Mouse (Mus musculus): ENCODE data around the gene Fam169b.

The Fam169b gene

GRCm38 (mm10) chr7:68273515-68273914 is at the start of gene Fam169b:
TSS of gene Fam169b (plus strand) at chr7:68273839.
- no peak for ATAC-seq (ENCODE audit: insufficient number of reproducible peaks, low FRiP score, low TSS enrichment)

- ATAC-seq (ENCODE audit: insufficient number of reproducible peaks, low FRiP score, low TSS enrichment), result no peak
These were observed 49.6 kb upstream of the Fam169b start for GRCm38 (mm10) chr7:68224006-68224405.

GRCm38 (mm10) chr7:68225427-68226054 is 48.1 kb upstream of the Fam169b start:
- no peak for ATAC-seq (ENCODE audit: insufficient number of reproducible peaks, low FRiP score, low TSS enrichment)

- ATAC-seq (ENCODE audit: insufficient number of reproducible peaks, low FRiP score, low TSS enrichment), result no peak
These were observed 46.6 kb upstream of the Fam169b start for GRCm38 (mm10) chr7:68227021-68227420.

- no peak for ATAC-seq (ENCODE audit: insufficient number of reproducible peaks, low FRiP score, low TSS enrichment)
These were observed 46.0 kb upstream of the Fam169b start for GRCm38 (mm10) chr7:68227621-68228020.

GRCm38 (mm10) chr7:68228491-68228890 is 45.1 kb upstream of the Fam169b start:
- no peak for ATAC-seq (ENCODE audit: insufficient number of reproducible peaks, low FRiP score, low TSS enrichment)

- ATAC-seq (ENCODE audit: insufficient number of reproducible peaks, low FRiP score, low TSS enrichment), result no peak
These were observed 42.8 kb upstream of the Fam169b start for GRCm38 (mm10) chr7:68230831-68231230.

- no peak for ATAC-seq (ENCODE audit: insufficient number of reproducible peaks, low FRiP score, low TSS enrichment)
These were observed 41.1 kb upstream of the Fam169b start for GRCm38 (mm10) chr7:68232521-68232920.

- ATAC-seq (ENCODE audit: insufficient number of reproducible peaks, low FRiP score, low TSS enrichment), result no peak
These were observed 39.9 kb upstream of the Fam169b start for GRCm38 (mm10) chr7:68233619-68234223.

GRCm38 (mm10) chr7:68236817-68237216 is 36.8 kb upstream of the Fam169b start:
- ATAC-seq (ENCODE audit: insufficient number of reproducible peaks, low FRiP score, low TSS enrichment), result no peak

GRCm38 (mm10) chr7:68239220-68239827 is 34.3 kb upstream of the Fam169b start:
- no peak for ATAC-seq (ENCODE audit: insufficient number of reproducible peaks, low FRiP score, low TSS enrichment)

- no peak for ATAC-seq (ENCODE audit: insufficient number of reproducible peaks, low FRiP score, low TSS enrichment)
These were observed 32.4 kb upstream of the Fam169b start for GRCm38 (mm10) chr7:68241205-68241604.

GRCm38 (mm10) chr7:68245681-68246080 is 28.0 kb upstream of the Fam169b start:
- ATAC-seq (ENCODE audit: insufficient number of reproducible peaks, low FRiP score, low TSS enrichment), result no peak

- no peak for ATAC-seq (ENCODE audit: insufficient number of reproducible peaks, low FRiP score, low TSS enrichment)
These were observed 27.4 kb upstream of the Fam169b start for GRCm38 (mm10) chr7:68246249-68246648.

GRCm38 (mm10) chr7:68250411-68250810 is 23.2 kb upstream of the Fam169b start:
- ATAC-seq (ENCODE audit: insufficient number of reproducible peaks, low FRiP score, low TSS enrichment), result no peak

- ATAC-seq (ENCODE audit: insufficient number of reproducible peaks, low FRiP score, low TSS enrichment), result no peak
These were observed 22.7 kb upstream of the Fam169b start for GRCm38 (mm10) chr7:68250902-68251301.

GRCm38 (mm10) chr7:68257767-68258166 is 15.9 kb upstream of the Fam169b start:
- ATAC-seq (ENCODE audit: insufficient number of reproducible peaks, low FRiP score, low TSS enrichment), result no peak

- ATAC-seq (ENCODE audit: insufficient number of reproducible peaks, low FRiP score, low TSS enrichment), result no peak
These were observed 15.1 kb upstream of the Fam169b start for GRCm38 (mm10) chr7:68258326-68259150.

GRCm38 (mm10) chr7:68259523-68260081 is 14.0 kb upstream of the Fam169b start:
- no peak for ATAC-seq (ENCODE audit: insufficient number of reproducible peaks, low FRiP score, low TSS enrichment)

- no peak for ATAC-seq (ENCODE audit: insufficient number of reproducible peaks, low FRiP score, low TSS enrichment)
These were observed 10.9 kb upstream of the Fam169b start for GRCm38 (mm10) chr7:68262612-68263200.

Measured in cerebellum, adult (tissue).